Mouse (Mus musculus): Measurements from ENCODE around the gene Cntn5.

- TF ChIP-seq CTCF (conservative IDR thresholded peaks at IDR 0.05 in 1 of 2, IDR thresholded peaks at IDR 0.05 in 1 of 2; ENCODE audit: low read depth in 2 of 2, low read length in 2 of 2) (no peak), BHLHE40 (IDR thresholded peaks at IDR 0.05; ENCODE audit: low read depth, low read length) (no peak), POLR2A (IDR thresholded peaks at IDR 0.05; ENCODE audit: low read depth, low read length) (no peak), MYC (IDR thresholded peaks at IDR 0.05; ENCODE audit: low read depth, low read length) (no peak), TCF12 (IDR thresholded peaks at IDR 0.05; ENCODE audit: low read depth, low read length) (no peak), MAZ (IDR thresholded peaks at IDR 0.05; ENCODE audit: low read depth, low read length) (no peak), USF1 (IDR thresholded peaks at IDR 0.05; ENCODE audit: low read depth, low read length) (no peak), EP300 (IDR thresholded peaks at IDR 0.05; ENCODE audit: low read length) (no peak), TBP (conservative IDR thresholded peaks at IDR 0.05; ENCODE audit: low read depth, low read length) (no peak), MAFK (IDR thresholded peaks at IDR 0.05; ENCODE audit: insufficient replicate concordance, low read length) (no peak), GABPA (IDR thresholded peaks at IDR 0.05; ENCODE audit: insufficient replicate concordance, low read depth, low read length) (no peak), KAT2A (IDR thresholded peaks at IDR 0.05; ENCODE audit: insufficient replicate concordance, low read length) (no peak), E2F4 (IDR thresholded peaks at IDR 0.05; ENCODE audit: insufficient replicate concordance, low read depth, low read length) (no peak), SMC3 (IDR thresholded peaks at IDR 0.05; ENCODE audit: low read depth, low read length) (no peak)
Measured at GRCm38 (mm10) chr9:10447220-10447837, 457.2 kb downstream of the Cntn5 start.

Data from CH12.LX (cell line).